Mouse (Mus musculus) mature B cell (primary cell): ENCODE data around the gene Rtf2.

Experiments
- in situ Hi-C: fragments of 300-500 bp; cut with MboI; formaldehyde crosslinking; loops from 2 replicates; pipeline ENCODE4 v1.14.3; 2019

Gene Rtf2

DNA sequence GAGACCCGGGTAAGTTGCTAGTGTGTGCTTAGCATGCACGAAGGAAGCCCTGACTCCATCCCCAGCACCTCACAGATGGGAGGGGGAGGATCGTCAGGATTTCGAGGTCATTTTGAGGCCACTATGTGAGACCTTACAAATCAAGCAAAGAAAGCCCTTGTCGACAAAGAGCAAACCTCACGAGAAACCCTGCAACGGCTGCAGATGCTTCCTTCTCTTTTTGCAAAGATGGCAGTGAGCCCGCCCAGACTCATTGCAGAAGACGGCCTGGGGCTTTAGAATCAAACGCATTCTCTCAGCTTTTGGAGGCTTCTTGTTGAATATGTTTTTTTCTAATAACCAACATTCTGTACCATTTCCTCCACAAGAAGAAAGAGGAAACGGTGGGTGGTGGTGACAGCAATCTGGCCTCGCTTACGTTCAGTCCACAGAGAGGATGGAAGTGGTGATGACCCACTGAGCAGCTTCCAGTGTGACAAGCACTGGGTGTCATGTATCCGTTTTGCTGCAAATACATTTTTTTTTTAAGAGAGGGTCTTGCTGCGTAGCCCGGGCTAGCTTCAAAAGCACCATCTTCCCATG is 2.9 kb upstream of the Rtf2 start:
- in situ Hi-C loops: loop anchor here (5.0 kb wide), 1 partner anchor 35 kb away; no protein-coding TSS in a partner anchor

DNA sequence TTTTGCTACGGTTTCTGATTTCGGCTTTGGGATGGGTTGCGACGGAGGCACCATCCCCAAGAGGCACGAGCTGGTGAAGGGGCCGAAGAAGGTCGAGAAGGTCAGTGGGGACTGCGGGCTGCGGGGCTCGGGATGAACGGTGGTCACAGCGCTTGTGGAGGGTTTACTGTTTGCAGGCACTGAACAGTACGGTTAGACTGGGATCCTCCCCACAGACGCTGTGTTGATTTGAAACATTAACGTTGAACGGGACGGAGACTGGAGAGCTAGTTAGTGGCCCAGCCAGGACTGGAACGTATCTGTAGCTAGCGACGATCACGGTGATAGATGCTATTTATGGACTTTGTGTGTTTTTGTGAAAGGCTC is 267 bp downstream of the Rtf2 start:
- in situ Hi-C loops: loop anchor here (5.0 kb wide), 1 partner anchor 58 kb away; no protein-coding TSS in a partner anchor

DNA sequence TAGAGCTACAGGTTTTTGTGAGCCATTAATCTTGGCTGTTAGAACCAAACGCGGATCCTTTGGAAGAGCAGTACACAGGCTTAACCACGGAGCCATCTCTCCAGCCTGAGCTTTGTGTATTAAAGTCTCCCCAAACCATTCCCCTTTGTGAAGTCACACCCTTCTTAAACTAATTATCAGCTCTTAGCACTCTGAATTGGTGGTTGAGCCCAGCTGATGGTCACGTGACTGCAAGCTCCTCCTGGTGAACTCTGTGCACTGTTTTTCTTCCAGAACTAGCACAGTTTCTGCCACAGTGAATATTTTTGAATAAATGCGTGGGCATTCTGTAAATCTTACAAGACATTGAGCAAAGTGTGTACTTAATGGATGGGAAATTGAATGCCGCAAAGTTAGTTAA is 820 bp downstream of the Rtf2 start:
- in situ Hi-C loops: loop anchor here (5.0 kb wide), 1 partner anchor 59 kb away; no protein-coding TSS in a partner anchor

DNA sequence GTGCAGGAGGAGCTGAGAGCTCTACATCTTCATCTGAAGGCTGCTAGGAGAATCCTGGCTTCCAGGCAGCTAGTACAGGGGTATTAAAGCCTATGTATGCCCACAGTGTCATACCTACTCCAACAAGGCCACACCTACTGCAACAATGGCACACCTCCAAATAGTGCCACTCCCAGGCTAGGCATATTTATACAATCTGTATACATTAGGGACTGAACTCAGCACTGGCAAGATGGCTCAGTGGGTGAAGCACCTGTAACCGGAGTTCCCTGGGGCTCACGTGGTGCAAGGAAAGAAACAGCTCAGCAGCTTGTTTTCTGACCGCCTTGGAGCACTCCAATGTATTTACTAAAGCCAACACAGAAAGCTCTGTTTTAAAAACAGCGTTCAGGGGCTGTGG is 5.3 kb downstream of the Rtf2 start:
- in situ Hi-C loops: no loop called here

DNA sequence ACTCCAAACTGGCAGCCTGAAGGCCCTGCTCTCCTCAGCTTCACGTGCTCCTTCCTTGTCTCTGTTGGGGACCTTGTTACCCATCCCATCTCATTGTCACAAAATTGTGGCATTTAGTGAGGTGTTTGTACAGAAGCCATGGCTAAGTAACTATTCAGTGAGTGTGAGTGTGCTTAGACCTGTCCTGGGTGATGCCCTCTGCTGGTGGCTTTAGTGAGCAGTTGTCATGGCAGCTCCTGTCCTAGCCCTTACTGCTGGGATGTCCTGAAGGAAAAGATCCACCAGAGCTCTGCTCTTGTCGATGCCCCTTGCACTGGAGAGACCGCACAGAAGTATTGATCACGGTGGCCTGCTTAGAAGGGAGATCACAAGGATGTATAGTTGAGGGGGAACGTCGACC is 7.0 kb downstream of the Rtf2 start:
- in situ Hi-C loops: no loop called here

DNA sequence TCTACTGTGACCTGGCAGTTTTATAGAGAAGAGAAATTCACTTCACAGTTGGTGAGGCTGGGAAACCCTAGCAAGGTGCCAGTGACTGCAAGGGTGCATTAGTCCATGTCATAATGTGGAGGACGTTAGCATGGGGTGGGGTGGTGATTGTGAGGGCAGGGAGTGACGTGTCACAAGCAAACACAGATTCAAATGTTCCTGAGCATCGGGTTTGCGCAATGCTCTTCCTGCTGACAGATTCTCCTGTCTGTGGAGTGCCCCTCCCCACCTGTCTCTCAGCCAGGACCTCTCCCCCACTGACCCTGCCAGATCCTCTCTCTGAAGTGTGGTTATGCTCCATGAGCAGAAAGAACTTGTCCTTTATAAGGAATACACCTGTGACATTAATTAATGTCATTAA is 8.0 kb downstream of the Rtf2 start:
- in situ Hi-C loops: no loop called here

DNA sequence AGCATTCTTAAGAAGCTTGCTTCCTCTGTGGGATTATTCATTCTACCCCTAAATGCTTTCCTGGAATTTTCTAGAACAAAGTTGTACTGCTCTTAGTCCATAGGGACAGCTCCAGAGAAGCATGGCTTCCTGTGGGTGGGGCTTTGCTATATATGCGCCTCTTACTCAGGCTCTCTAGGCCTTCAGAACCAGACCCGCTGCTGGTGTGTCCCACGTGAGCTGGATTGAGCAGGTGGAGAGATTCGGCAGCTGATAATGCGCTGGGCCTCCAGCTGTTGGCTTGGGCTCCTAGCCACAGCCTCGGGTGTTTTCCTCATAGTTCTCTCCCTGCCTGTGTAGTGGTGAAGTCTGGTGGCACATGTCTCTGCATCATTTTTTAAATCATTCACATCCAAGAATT is 10.3 kb downstream of the Rtf2 start:
- in situ Hi-C loops: no loop called here

DNA sequence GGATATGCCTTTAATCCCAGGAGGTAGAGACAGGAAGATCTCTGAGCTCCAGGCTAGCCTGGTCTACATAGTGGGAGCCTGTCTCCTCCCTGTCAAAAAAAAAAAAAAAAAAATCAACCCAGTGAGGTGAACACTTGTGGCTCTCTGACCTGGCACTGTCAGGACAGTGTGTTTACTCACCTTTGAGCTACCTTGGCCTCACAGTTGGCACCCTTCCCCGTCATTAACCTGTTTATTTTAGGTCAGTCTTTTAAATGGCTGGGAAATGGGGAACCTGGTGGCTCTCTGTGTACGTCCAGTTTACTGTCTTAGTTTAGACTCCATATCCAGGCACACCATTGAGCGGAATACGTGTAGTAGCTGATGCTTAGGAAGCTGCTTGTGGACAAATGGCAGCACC is 11.7 kb downstream of the Rtf2 start:
- in situ Hi-C loops: no loop called here

DNA sequence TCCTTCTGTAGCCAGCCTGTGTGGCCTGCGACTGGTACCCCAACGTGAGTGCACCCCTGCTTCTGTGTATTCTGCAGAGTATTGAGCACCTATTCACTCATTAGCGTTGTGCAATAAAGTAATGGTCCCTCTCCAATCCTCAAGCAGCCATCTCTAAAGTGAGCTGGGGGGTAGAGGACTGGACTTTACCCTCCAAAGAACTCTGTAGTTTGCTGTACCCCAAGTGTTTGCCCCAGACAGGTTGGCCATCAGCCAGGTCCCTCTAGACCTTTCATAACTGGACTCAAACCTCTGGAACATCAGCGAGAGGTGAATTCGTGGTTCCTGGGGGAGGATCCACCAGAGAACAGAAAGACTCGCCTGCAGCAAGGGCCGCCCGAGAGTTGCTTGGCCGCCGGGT is 12.1 kb downstream of the Rtf2 start:
- in situ Hi-C loops: no loop called here

DNA sequence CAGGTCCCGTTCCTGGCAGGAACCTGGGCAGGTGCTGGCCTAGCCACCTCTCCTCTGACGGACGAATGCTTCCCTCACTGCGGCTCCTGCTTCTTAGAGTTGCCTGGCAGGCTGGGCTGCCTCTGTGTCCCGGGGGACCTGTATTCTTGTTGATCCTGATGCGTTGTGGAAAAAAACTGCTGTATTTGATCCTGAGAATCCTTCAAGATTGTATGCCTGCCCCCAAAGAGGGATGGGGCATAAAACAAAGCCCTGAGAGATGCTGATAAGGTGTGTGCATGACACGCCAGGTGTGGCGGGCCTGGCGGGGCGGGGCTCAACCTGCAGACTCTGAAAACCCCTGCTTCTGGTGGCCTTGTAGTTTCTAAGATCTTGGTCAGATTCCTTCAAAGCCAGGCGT is 18.1 kb downstream of the Rtf2 start, which contains the start of gene Gcnt7:
TSS of gene Gcnt7 (minus strand) at position 101 of the 400 bp plus-strand sequence.
- in situ Hi-C loops: no loop called here

DNA sequence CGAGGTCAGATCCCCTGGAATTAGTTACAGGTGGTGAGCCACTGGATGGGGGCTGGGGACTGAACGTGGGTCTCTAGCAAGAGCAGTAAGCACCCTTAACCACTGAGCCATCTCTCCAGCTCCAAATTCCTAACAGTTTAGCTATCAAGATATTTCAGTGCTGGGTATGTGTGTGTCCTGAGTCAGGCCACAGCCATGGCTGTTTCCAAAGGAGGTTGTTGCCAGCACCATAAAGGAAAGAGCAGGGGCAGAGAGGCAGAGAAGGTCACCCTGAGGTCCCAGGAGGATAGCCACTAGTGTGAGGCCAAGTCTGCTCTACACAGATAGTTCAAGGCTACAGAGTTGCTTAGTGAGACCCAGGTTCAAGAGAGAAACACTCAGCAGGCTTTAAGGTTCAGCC is 20.3 kb downstream of the Rtf2 start:
- in situ Hi-C loops: no loop called here

DNA sequence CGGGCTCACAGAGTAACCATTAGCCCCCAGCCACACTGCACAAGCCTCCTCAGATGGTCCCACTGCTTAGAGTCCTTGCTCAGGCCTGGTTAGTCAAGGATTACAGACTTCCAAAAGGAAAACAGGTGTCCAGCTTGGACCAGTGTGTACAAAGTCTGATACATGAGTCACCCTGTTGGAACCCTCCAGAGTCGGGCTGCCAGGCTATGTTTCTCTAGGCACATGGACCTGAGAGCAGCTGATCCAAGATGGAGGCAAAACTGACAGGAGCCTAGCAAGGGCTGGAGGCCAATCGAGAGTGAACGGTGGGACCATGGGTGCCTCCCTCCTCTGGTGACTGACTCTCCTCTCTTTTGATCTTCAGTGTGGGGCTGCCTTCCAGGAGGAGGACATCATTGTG is 22.5 kb downstream of the Rtf2 start:
- in situ Hi-C loops: no loop called here

DNA sequence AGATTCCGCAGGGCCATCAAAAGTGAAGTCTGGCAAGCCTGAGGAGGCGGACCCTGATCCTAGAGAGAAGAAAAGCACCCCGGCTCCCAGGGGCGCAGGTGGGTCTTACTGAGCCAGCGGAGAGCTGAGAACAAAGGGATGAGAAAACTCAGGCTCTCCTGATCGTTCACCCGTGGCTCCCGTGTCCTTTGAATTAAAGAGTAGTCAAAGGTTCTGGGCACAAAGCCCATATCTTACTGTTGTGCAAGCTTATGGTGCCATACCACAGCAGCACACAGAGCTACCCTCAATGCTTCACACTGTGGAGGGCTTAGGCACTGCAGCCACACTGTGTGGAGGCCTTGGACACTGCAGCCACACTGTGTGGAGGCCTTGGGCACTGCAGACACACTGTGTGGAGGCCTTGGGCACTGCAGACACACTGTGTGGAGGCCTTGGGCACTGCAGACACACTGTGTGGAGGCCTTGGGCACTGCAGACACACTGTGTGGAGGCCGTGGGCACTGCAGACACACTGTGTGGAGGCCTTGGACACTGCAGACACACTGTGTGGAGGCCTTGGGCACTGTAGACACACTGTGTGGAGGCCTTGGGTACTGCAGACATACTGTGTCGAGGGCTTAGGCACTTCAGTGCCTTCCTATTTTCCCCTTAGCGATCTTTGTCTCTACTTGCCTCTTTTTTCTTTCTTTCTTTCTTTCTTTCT is 26.2 kb downstream of the Rtf2 start:
- in situ Hi-C loops: no loop called here

DNA sequence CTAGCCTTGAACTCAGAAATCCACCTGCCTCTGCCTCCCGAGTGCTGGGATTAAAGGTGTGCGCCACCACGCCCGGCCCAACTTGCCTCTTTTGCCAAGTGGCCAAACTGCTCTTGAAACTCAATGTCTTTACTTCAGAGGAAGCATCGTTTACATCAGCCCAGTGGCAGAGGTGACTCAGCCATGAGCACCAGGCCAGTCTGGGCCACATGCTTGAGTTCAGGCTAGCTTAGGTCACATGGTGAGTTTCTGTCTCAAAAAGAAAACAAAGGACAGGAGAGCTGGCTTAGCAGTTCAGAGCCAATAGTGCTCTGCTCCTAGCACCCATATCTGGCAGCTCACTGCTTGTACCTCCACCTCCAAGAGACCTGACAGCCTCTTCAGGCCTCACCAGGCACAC is 26.9 kb downstream of the Rtf2 start:
- in situ Hi-C loops: no loop called here

DNA sequence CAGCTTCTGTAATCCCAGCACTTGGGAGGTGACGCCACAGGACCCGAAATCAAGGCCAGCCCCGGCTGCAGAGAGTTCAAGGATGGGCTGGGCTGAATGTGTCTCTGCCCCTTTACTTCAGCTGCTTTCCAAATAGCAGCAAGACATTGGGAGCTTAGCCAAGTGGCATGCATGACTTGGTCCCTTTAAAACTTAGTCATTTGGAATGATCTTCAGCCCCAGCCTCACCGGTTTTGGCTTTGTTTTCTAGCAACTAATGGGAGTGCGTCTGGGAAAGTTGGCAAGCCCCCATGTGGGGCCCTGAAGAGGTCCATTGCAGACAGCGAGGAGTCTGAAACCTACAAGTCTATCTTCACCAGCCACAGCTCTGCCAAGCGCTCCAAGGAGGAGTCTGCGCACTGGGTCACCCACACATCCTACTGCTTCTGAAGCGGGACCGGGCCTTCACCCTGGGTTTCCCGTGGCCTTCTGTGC is 28.0 kb downstream of the Rtf2 start:
- in situ Hi-C loops: no loop called here

DNA sequence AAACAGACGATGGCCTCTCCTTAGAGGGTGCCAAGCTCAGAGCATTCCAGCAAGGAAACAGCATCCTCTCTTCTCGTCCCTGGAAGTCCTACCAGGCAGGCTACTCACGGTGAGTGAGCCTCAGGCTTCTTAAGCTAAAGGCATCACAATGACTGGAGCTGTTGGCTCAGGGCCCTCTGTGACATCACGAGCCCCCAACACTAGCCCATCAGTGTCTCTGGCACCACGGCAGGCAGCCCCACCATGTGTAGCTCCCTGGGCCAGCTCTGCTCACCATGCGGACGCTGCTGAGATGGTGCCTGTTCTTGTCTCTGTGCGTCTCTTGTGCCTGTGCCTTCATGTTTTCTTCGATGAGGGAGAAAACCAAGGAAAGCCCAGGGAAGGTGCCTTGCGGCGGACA is 32.0 kb downstream of the Rtf2 start, which contains the start of gene Fam209:
TSS of gene Fam209 (plus strand) at position 203 of the 400 bp plus-strand sequence.
- in situ Hi-C loops: no loop called here

DNA sequence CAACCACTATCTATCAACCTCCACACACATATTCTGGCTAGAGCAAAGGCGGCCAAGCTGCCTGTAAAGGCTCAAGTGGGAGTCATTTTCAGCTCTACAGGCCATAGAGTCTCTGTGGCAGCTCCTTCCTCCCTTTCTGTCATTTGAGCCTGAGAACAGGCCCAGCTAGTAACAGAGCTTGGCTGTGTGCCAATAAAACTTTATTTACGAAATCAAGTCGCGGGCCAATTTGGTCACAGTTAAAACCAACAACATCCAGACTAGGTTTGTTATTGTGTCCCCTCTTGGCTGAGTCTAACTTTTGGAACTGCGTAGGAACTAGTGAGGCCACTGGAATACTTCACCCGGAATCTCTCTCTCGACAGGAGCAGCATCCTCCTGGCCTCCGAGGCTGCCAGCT is 33.2 kb downstream of the Rtf2 start:
- in situ Hi-C loops: no loop called here

DNA sequence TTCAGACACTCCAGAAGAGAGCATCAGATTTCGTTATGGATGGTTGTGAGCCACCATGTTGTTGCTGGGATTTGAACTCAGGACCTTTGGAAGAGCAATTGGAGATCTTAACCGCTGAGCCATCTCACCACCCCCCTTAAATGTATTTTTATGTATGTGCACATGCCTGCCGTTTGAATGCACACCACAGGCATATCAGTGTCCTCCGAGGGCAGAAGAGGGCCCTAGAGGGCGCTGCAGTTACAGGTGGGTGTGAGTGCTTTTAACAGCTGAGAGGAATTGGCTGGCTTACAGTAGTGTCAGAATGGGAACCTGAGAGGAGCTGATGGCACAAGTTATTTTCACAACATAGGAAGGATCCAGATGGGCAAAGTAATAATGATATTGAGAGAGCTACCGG is 34.6 kb downstream of the Rtf2 start:
- in situ Hi-C loops: no loop called here

DNA sequence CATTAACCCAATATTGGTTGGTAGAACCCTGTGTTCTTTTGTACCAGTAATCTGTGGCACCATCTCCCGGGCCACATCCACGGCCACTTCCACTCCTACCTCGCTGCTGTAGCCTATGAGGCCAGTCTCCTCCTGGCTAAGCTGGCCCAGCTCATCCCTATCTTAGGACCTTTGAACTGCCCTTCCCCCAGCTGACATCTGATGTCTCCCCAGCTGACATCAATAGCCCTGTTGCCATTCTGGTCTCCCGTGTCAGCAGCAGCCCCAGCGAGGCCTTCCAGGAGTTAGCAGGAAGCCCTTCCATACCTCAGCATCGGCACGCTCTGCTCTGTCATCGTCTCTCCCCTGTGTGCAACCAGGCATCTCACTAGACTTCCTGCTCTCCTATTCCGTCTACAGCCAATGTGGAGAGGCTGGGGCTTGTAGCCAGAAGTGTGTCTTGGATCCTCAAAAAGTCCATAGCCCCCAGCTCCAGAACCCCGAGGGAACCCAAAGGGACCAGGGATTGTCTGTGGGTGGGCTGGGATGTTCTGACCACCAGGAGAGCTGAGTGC is 36.4 kb downstream of the Rtf2 start:
- in situ Hi-C loops: no loop called here

DNA sequence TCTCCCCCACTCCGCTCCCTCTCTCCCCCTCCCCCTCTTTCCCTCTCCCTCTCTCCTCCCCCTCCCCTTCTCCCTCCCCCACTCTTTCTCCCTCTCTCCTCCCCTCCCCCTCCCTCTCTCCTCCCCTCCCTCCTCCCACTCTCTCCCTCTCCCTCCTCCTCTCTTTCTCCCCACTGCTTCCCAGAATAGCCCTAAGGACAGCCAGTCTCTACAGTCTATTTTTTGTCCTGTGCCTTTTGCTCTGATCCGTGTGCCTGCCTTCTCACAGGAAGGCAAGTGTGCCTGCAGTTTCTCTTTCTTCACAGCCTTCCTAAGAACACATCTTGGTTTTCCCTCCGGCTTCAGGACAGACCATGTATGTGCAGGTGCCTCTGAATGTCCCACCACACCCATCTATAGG is 37.0 kb downstream of the Rtf2 start:
- in situ Hi-C loops: no loop called here

DNA sequence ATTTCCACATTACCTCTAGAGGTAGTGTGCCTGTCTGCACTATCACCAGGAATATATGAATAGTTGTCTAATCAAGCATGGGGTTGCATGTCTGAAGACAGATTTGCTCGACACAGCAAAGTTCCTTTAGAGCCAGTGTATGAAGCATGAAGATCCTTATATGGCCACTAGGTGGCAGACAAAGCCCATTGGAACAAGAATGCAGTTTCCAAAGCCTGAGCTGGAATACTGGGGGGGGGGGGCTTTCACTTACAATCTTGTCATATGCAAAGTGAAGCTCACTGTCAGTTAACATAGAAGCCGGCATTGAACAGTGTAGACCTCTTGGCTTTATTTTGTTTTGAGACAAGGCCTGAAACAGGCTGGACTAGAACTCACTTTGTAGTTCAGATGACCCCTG is 37.5 kb downstream of the Rtf2 start:
- in situ Hi-C loops: no loop called here

DNA sequence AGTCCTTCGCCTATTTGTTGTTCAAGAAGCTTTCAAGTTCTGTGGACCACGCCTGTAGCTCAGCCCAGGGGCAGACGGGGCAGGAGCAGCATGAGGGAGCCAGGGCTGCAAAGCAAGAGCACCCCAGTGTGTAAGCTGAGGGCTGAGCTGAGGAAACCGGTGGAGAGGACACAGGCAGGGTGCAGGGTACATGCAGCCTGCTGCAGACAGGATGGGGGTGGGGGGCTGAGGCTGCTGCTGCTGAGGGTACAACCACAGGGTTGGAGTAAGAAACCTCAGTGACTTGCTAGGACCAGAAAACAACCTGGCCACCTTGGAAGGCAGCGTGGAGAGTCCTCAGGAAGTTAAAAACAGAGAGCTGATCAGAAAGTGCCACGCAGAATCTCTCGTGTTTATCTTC is 39.9 kb downstream of the Rtf2 start:
- in situ Hi-C loops: no loop called here

DNA sequence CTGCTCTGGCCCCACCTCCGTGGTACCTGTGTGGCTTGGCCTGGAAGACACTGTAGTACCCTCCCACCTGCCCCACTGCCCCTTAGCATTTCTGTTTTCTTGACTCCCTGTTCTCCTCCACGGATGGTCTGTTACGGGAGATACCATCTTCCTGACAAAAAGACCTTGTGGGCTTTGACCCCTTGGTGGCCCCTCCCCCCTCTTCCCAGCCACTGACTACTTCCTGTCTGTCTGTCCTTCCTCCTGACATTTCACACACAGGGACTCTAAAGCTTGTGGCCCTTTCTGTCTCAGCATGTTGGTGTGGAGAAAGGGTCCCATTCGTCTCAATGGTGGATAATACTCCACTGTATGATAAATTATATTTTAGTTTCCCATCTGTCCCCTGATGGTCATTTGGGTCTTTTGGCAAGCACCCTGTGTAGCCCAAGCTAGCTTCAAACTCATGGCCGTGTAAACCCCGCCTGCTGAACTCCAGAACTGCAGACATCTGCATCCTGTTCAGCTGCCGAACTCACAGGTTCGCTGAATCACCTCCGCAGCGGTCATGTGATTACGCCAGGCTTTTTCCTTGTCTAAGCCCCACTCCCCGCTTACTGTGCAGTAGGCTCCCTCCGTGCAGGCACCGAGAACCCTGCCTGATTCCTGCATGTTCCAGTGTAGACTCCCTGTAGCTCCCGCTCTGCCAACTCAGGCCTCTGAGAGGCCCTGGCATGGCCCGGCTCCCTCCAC is 41.5 kb downstream of the Rtf2 start:
- in situ Hi-C loops: no loop called here
